In genomic region chr11:113733631-113734364, GRCm38 (mm10) we compare ENCODE assay signal across 8 mouse cellular contexts. TPM values are rescaled to one million over a fixed set of nuclear protein-coding genes. Genes with fewer than 3 reads are reported as not detected.
DNase-seq lines count a peak whose midpoint lies in the region; ATAC-seq and TF ChIP-seq lines count a peak whose summit lies in the region.

No protein-coding gene starts in this region.

- H3K27ac ChIP-seq in intestine, embryonic 16.5 days (ENCODE audit: low read length): peak overlapping the region; percentile 80
- H3K27ac ChIP-seq in cerebellum, adult 2 months (ENCODE audit: insufficient read depth, low read length): no peak overlapping the region

- intact Hi-C loops in heart, postnatal 10 days (cut with DNase I): loop anchor here (2.0 kb wide), 1 partner anchor 29 kb away; no protein-coding TSS in a partner anchor

- peaks cover 6% of the 10 kb centered on the region for H3K36me3 ChIP-seq in intestine, embryonic 16.5 days (ENCODE audit: control insufficient read depth, insufficient read depth, low read length)

- H3K4me3 ChIP-seq in intestine, embryonic 16.5 days (ENCODE audit: low read length): no peak overlapping the region
- H3K4me3 ChIP-seq in cerebellum, adult 2 months (replicated peaks; ENCODE audit: insufficient read depth, low read depth, low read length): no peak overlapping the region

- no peak for TF ChIP-seq POLR2A in cerebellum, adult 2 months (IDR thresholded peaks at IDR 0.05; ENCODE audit: borderline replicate concordance, insufficient read depth, low read length)

- WGBS in intestine, embryonic 16.5 days: 37% methylated on average over 6 of the region's 6 CpGs
- WGBS in cerebellum, adult 2 months: 74% methylated on average over 6 of the region's 6 CpGs

- DNase-seq in heart, adult 11 months: peak; percentile 96
- DNase-seq in heart, postnatal 10 days: no peak
- DNase-seq in adrenal gland, adult 2 months: peak; percentile 90
- peak; percentile 81 to 90 for DNase-seq in lung, postnatal 4 days
- DNase-seq in cerebellum, adult 2 months: no peak
- no peak for DNase-seq in right cerebral cortex, postnatal 36 days (ENCODE audit: low spot score in 2 of 2)

- peak overlapping the region; percentile 40 for H3K9ac ChIP-seq in intestine, embryonic 16.5 days (ENCODE audit: low read depth, low read length)

- H3K27me3 ChIP-seq in intestine, embryonic 16.5 days (replicated peaks; ENCODE audit: control insufficient read depth, insufficient read depth, low read length): no peaks in the 10 kb centered on the region
- H3K27me3 ChIP-seq in cerebellum, adult 2 months (ENCODE audit: control insufficient read depth, insufficient read depth, low read length): no peaks in the 10 kb centered on the region

- peak; percentile 75 for ATAC-seq in intestine, embryonic 16.5 days
- no peak for ATAC-seq in activated CD4-positive, CD25-positive, alpha-beta regulatory T cell, adult 4 months

- no peak for TF ChIP-seq CTCF in cerebellum, adult 2 months (IDR thresholded peaks at IDR 0.05; ENCODE audit: borderline replicate concordance, insufficient read depth, low read depth, low read length)

- no peaks in the 10 kb centered on the region for H3K9me3 ChIP-seq in intestine, embryonic 16.5 days (ENCODE audit: control insufficient read depth, low read length)

- H3K4me1 ChIP-seq in intestine, embryonic 16.5 days (ENCODE audit: control insufficient read depth, insufficient read depth, low read length): peaks cover 76% of the 10 kb centered on the region
- no peaks in the 10 kb centered on the region for H3K4me1 ChIP-seq in cerebellum, adult 2 months (ENCODE audit: control insufficient read depth, insufficient read depth, low read length)

- H3K4me2 ChIP-seq in intestine, embryonic 16.5 days (ENCODE audit: low read depth, low read length): 0 out of 2 replicates have a peak overlapping the region, but pooled peaks have one; percentile 6

RNA-seq across cellular contexts. Expression of gene Cdc42ep4, which starts 17.9 kb away (rescaled TPM):
- total RNA-seq in heart, postnatal 10 days (2021): 10 to 100 TPM; 23.6 to 33.0 TPM
- 100 to 1,000 TPM in 1 of 2 experiments, 10 to 100 TPM in 1; 96.8 to 142 TPM for total RNA-seq in adrenal gland, adult 2 months (2021)
- 155 and 228 TPM in 2 replicates for polyA plus RNA-seq in adrenal gland, adult 2 months (2012; rRNA removed)
- 59.0 and 60.3 TPM in 2 replicates for polyA plus RNA-seq in intestine, embryonic 16.5 days (2015; fragmentation: Nextera tagmentation; extraction: Ambion mirVana)
- 1 to 10 TPM; 2.4 to 2.5 TPM for polyA plus RNA-seq in activated CD4-positive, CD25-positive, alpha-beta regulatory T cell, adult 4 months (2017; shearing (Covaris generic))
- polyA plus RNA-seq in cerebellum, adult 2 months (2012; rRNA removed): 73.8 and 77.5 TPM in 2 replicates

RNA-seq across cellular contexts. Expression of gene Cpsf4l, which starts 24.0 kb away (rescaled TPM):
- not detected for total RNA-seq in heart, postnatal 10 days (2021)
- total RNA-seq in adrenal gland, adult 2 months (2021): 1 to 10 TPM in 1 of 2 experiments, under 1 TPM in 1; 0.46 to 1.2 TPM
- polyA plus RNA-seq in adrenal gland, adult 2 months (2012; rRNA removed): 0.09 TPM in 1 of 2 replicates, not detected in the other
- 0.12 and 0.33 TPM in 2 replicates for polyA plus RNA-seq in intestine, embryonic 16.5 days (2015; fragmentation: Nextera tagmentation; extraction: Ambion mirVana)
- polyA plus RNA-seq in activated CD4-positive, CD25-positive, alpha-beta regulatory T cell, adult 4 months (2017; shearing (Covaris generic)): under 1 TPM in 1 of 2 experiments, not detected in 1; 0.45 TPM
- 7.5 and 7.6 TPM in 2 replicates for polyA plus RNA-seq in cerebellum, adult 2 months (2012; rRNA removed)

RNA-seq across cellular contexts. Expression of gene D11Wsu47e, which starts 49.6 kb away (rescaled TPM):
- total RNA-seq in heart, postnatal 10 days (2021): 1 to 10 TPM; 7.1 to 8.4 TPM
- 10 to 100 TPM; 13.4 to 17.8 TPM for total RNA-seq in adrenal gland, adult 2 months (2021)
- polyA plus RNA-seq in adrenal gland, adult 2 months (2012; rRNA removed): 3.2 and 4.0 TPM in 2 replicates
- 13.8 and 14.5 TPM in 2 replicates for polyA plus RNA-seq in intestine, embryonic 16.5 days (2015; fragmentation: Nextera tagmentation; extraction: Ambion mirVana)
- polyA plus RNA-seq in activated CD4-positive, CD25-positive, alpha-beta regulatory T cell, adult 4 months (2017; shearing (Covaris generic)): 1 to 10 TPM; 6.8 to 8.6 TPM
- 10.1 and 10.5 TPM in 2 replicates for polyA plus RNA-seq in cerebellum, adult 2 months (2012; rRNA removed)

RNA-seq across cellular contexts. Expression of gene Fam104a, which starts 49.8 kb away (rescaled TPM):
- 10 to 100 TPM; 21.1 TPM for total RNA-seq in heart, postnatal 10 days (2021)
- total RNA-seq in adrenal gland, adult 2 months (2021): 10 to 100 TPM; 34.4 to 35.9 TPM
- 52.0 and 52.3 TPM in 2 replicates for polyA plus RNA-seq in adrenal gland, adult 2 months (2012; rRNA removed)
- 40.5 and 41.7 TPM in 2 replicates for polyA plus RNA-seq in intestine, embryonic 16.5 days (2015; fragmentation: Nextera tagmentation; extraction: Ambion mirVana)
- 10 to 100 TPM; 16.4 to 18.6 TPM for polyA plus RNA-seq in activated CD4-positive, CD25-positive, alpha-beta regulatory T cell, adult 4 months (2017; shearing (Covaris generic))
- 32.5 and 32.9 TPM in 2 replicates for polyA plus RNA-seq in cerebellum, adult 2 months (2012; rRNA removed)

Comparison
In these comparisons a context has a peak if more than half of its experiments do, and no peak if none do; other contexts are left out.
1. DNase-seq: peak in heart, adult 11 months (single experiment), adrenal gland, adult 2 months (single experiment) and lung, postnatal 4 days (2 of 2); none in heart, postnatal 10 days (0 of 2), cerebellum, adult 2 months (0 of 2) and right cerebral cortex, postnatal 36 days (0 of 2).
2. RNA of gene Cdc42ep4, which starts 17.9 kb away (polyA plus RNA-seq): 155 to 228 TPM in adrenal gland, adult 2 months, 73.8 to 77.5 TPM in cerebellum, adult 2 months and 59.0 to 60.3 TPM in intestine, embryonic 16.5 days; 2.4 to 2.5 TPM in activated CD4-positive, CD25-positive, alpha-beta regulatory T cell, adult 4 months; every median in the first group is over 10 times any median in the second.